Mouse (Mus musculus) intestine, postnatal 0 days (tissue): ENCODE measurements around the gene Sdhb. TPM values are rescaled to one million over a fixed set of nuclear protein-coding genes. Genes with fewer than 3 reads are reported as not detected.

Experiments used
- ATAC-seq: fragments of 200-750 bp; cut with Nextera tagmentation; 2 replicates; pipeline ENCODE4 v1.8.0; 2017; ENCODE audit warnings: mild to moderate bottlenecking, moderate TSS enrichment, moderate library complexity
- H3K27ac ChIP-seq: fragments of 300-500 bp; sonication (generic); 2 replicates; pipeline ENCODE4 v1.5.1; 2014; ENCODE audit warnings: mild to moderate bottlenecking, low read depth, low read length, moderate library complexity
- H3K27me3 ChIP-seq: fragments of 300-500 bp; sonication (generic); replicated peaks from 2 replicates; pipeline ENCODE4 v1.6.1; 2014; ENCODE audit warnings: low read length, mixed read lengths; ENCODE audit not compliant: control insufficient read depth, insufficient read depth
- H3K36me3 ChIP-seq: fragments of 300-500 bp; sonication (generic); 2 replicates; pipeline ENCODE4 v1.6.1; 2014; ENCODE audit warnings: mild to moderate bottlenecking, moderate library complexity; ENCODE audit not compliant: control insufficient read depth, insufficient read depth
- H3K4me1 ChIP-seq: fragments of 300-500 bp; sonication (generic); replicated peaks from 2 replicates; pipeline ENCODE4 v1.6.1; 2014; ENCODE audit warnings: antibody characterized with exemption, low read length, mixed read lengths; ENCODE audit not compliant: control insufficient read depth, insufficient read depth
- H3K4me2 ChIP-seq: fragments of 300-500 bp; sonication (generic); replicated peaks from 2 replicates; pipeline ENCODE4 v1.6.1; 2014; ENCODE audit warnings: low read depth, mild to moderate bottlenecking, moderate library complexity
- H3K4me3 ChIP-seq: fragments of 300-500 bp; sonication (generic); 2 replicates; pipeline ENCODE4 v1.5.1; 2014; ENCODE audit warnings: low read depth, low read length
- H3K9ac ChIP-seq: fragments of 300-500 bp; sonication (generic); 2 replicates; pipeline ENCODE4 v1.6.1; 2014; ENCODE audit warnings: mild to moderate bottlenecking, low read depth, low read length
- H3K9me3 ChIP-seq: fragments of 300-500 bp; sonication (generic); 2 replicates; pipeline ENCODE4 v1.6.1; 2016; ENCODE audit warnings: mixed run types; ENCODE audit not compliant: control insufficient read depth
- CTCF ChIP-seq: sonication (generic); IDR thresholded peaks from 2 replicates; pipeline ENCODE4 v1.5.1; 2016; ENCODE audit warnings: low read depth, mild to moderate bottlenecking, control low read depth, antibody characterized with exemption, moderate library complexity
- WGBS: fragments of 180-500 bp; shearing (Covaris S2); extraction: QIAGEN DNeasy Blood & Tissue Kit; methylation state at CpG from one replicate; pipeline ENCODE4 v1.1.7; 2014; 5-methylcytosine and 5-hydroxymethylcytosine counted together
- polyA plus RNA-seq: library from polyadenylated mRNA; unstranded; fragments of >200 nt; fragmentation: Nextera tagmentation; extraction: Ambion mirVana; gene quantifications from 2 replicates; pipeline ENCODE4 v1.2.1, GENCODE M21; 2015

Sdhb gene
- polyA plus RNA-seq, 1 experiment from 2014 or later = 627 TPM

GRCm38 (mm10) chr4:140951861-140952641, 9.0 kb upstream of the Sdhb start:
- no peak for ATAC-seq
- 81% methylated on average over 18 of the region's 18 CpGs for WGBS

GRCm38 (mm10) chr4:140957131-140957702, 3.8 kb upstream of the Sdhb start:
- no peaks in the 10 kb centered on the region for H3K9me3 ChIP-seq
- H3K27ac ChIP-seq = no peak overlapping the region; the same call in 1 of the 2 replicates
- H3K9ac ChIP-seq = peak overlapping the region; percentile 37; the same call in 1 of the 2 replicates
- TF ChIP-seq CTCF = no peak
- H3K4me1 ChIP-seq = no peaks in the 10 kb centered on the region; the same call in 1 of the 2 replicates
- peak overlapping the region; percentile 43 for H3K4me3 ChIP-seq
- H3K4me2 ChIP-seq = peak overlapping the region; percentile 82
- no peaks in the 10 kb centered on the region for H3K27me3 ChIP-seq
- WGBS = 21% methylated on average over 17 of the region's 17 CpGs
- ATAC-seq = no peak
- H3K36me3 ChIP-seq = no peaks in the 10 kb centered on the region

More at GRCm38 (mm10) chr4:140951861-140952641, 9.0 kb upstream of the Sdhb start:
- Histone ChIP-seq H3K4me3 (no peak overlapping the region), H3K4me1 (no peaks in the 10 kb centered on the region), H3K9ac (no peak overlapping the region), H3K27ac (no peak overlapping the region), H3K36me3 (no peaks in the 10 kb centered on the region), H3K9me3 (no peaks in the 10 kb centered on the region), H3K4me2 (no peak overlapping the region), H3K27me3 (no peaks in the 10 kb centered on the region)
- TF ChIP-seq CTCF = no peak

- H3K27ac ChIP-seq = no peak overlapping the region; the same call in 1 of the 2 replicates
- H3K27me3 ChIP-seq = no peaks in the 10 kb centered on the region
- WGBS = 3% methylated on average over 13 of the region's 13 CpGs
- no peaks in the 10 kb centered on the region for H3K36me3 ChIP-seq
- no peak for ATAC-seq
- no peaks in the 10 kb centered on the region; the same call in 1 of the 2 replicates for H3K4me1 ChIP-seq
- H3K4me3 ChIP-seq = peak overlapping the region; percentile 43
- TF ChIP-seq CTCF = peak; percentile 99
- H3K9ac ChIP-seq = peak overlapping the region; percentile 37; the same call in 1 of the 2 replicates
- H3K9me3 ChIP-seq = no peaks in the 10 kb centered on the region
- peak overlapping the region; percentile 82 for H3K4me2 ChIP-seq
Measured at GRCm38 (mm10) chr4:140957725-140958124, 3.3 kb upstream of the Sdhb start.

- Histone ChIP-seq H3K9me3 (no peaks in the 10 kb centered on the region), H3K4me1 (no peaks in the 10 kb centered on the region; the same call in 1 of the 2 replicates), H3K27ac (no peak overlapping the region), H3K4me2 (no peak overlapping the region), H3K9ac (no peak overlapping the region), H3K27me3 (no peaks in the 10 kb centered on the region), H3K36me3 (no peaks in the 10 kb centered on the region), H3K4me3 (no peak overlapping the region)
- 52% methylated on average over 6 of the region's 6 CpGs for WGBS
- no peak for ATAC-seq
- TF ChIP-seq CTCF = no peak
Measured at GRCm38 (mm10) chr4:140958319-140958718, 2.7 kb upstream of the Sdhb start.

- no peaks in the 10 kb centered on the region for H3K36me3 ChIP-seq
- ATAC-seq = no peak
- no peak for TF ChIP-seq CTCF
- 81% methylated on average over 7 of the region's 7 CpGs for WGBS
- H3K27ac ChIP-seq = no peak overlapping the region
- H3K9ac ChIP-seq = no peak overlapping the region
- H3K27me3 ChIP-seq = no peaks in the 10 kb centered on the region
- H3K4me2 ChIP-seq = no peak overlapping the region
- no peaks in the 10 kb centered on the region; the same call in 1 of the 2 replicates for H3K4me1 ChIP-seq
- no peak overlapping the region for H3K4me3 ChIP-seq
- H3K9me3 ChIP-seq = no peaks in the 10 kb centered on the region
Measured at GRCm38 (mm10) chr4:140959128-140959679, 1.8 kb upstream of the Sdhb start.
